Mouse (Mus musculus) ES-E14 (cell line): ENCODE results near the gene Drd1.

Source experiments
- CHD2 ChIP-seq: IDR thresholded peaks from 2 replicates; pipeline ENCODE4 v1.6.1; 2014; ENCODE audit warnings: mild to moderate bottlenecking, low read depth, low read length, inconsistent platforms
- HCFC1 ChIP-seq: IDR thresholded peaks from 2 replicates; pipeline ENCODE4 v1.6.1; 2012; ENCODE audit warnings: low read length, inconsistent platforms, borderline replicate concordance; ENCODE audit not compliant: insufficient read depth
- MAFK ChIP-seq: IDR thresholded peaks from 2 replicates; pipeline ENCODE4 v1.6.1; 2014; ENCODE audit warnings: mild to moderate bottlenecking, low read depth, low read length, inconsistent platforms; ENCODE audit not compliant: insufficient read depth
- ZC3H11A ChIP-seq: IDR thresholded peaks from 2 replicates; pipeline ENCODE4 v1.6.1; 2012; ENCODE audit warnings: low read depth, mild to moderate bottlenecking, inconsistent platforms, low read length, borderline replicate concordance
- ZNF384 ChIP-seq: IDR thresholded peaks from 2 replicates; pipeline ENCODE4 v1.6.1; 2012; ENCODE audit warnings: low read depth, low read length, inconsistent platforms

GRCm38 (mm10) chr13:54084178-54084577 lies 28.7 kb upstream of the Drd1 start:
- TF ChIP-seq ZC3H11A (no peak), ZNF384 (no peak), CHD2 (no peak), MAFK (no peak), HCFC1 (no peak)
